Mouse (Mus musculus): ENCODE data around the gene Tacc2. TPM values are rescaled to one million over a fixed set of nuclear protein-coding genes. Genes with fewer than 3 reads are reported as not detected.

Tacc2 gene
- total RNA-seq, 4 experiments from 2014 or later, result 73.3 to 82.8 (median 79.4) TPM

DNA sequence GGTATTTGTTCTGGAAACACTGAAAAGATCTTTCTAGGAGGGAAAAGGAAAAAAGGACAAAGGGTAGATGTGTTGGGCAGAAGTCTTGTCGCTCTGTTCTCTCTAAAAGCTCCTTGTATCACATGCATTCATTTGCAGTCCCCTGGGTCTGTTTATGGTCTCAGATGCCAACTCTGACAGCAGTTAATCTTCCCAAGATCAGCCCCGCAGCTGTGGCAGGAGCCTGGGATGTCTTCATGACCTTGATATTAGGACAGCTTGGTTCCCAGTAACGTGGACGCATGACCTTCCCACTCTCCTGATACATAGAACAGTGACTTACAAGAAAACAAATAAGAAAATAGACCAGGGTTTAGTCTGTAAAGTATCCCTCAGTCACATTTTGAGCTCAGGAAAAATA is 36.7 kb downstream of the Tacc2 start:
- DNase-seq (ENCODE audit: low spot score in 2 of 2), result no peak

GRCm38 (mm10) chr7:130617591-130617990 is 40.4 kb downstream of the Tacc2 start:
- DNase-seq (ENCODE audit: low spot score in 2 of 2), result no peak

GRCm38 (mm10) chr7:130621068-130621467 is 43.8 kb downstream of the Tacc2 start:
- no peak for DNase-seq (ENCODE audit: low spot score in 2 of 2)

DNA sequence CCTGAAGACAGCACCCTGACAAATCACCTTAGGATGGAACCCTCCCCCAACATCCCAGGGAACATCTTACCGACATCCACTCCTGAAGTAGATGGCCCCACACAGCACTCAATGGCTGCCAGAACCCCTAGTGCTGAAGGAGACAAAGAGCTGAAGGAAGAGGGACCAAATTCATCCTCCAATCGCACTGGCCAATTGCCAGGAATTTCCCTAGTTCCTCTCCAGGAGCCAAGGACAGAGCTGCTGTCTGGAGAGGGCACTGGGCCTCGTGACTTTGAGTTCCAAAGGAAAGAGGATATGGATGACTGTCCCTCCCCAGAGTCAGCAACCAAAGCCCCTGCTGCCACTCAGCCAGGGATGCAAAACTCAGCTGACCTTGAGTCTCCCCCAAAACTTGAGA is 44.7 kb downstream of the Tacc2 start:
- DNase-seq (ENCODE audit: low spot score in 2 of 2), result no peak

DNA sequence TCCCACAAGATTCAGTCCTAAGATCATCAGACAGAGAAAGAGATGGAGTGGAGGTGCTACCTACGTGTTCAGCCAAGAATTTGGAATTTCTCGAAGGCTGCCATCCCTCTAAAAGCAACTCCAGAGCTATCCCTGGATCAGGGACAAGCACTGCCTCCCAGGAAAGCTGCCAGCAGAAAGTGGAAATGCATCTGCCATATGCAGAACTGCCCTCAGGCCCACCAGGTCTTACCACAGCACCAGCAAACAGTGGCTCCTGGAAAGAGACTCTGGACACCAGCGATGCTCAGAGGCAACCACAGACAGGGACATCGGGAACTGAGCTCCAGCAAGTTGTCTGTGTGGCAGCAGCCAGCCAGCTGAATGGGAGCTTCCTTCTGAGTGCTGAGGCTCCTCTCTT is 45.1 kb downstream of the Tacc2 start:
- no peak for DNase-seq (ENCODE audit: low spot score in 2 of 2)

DNA sequence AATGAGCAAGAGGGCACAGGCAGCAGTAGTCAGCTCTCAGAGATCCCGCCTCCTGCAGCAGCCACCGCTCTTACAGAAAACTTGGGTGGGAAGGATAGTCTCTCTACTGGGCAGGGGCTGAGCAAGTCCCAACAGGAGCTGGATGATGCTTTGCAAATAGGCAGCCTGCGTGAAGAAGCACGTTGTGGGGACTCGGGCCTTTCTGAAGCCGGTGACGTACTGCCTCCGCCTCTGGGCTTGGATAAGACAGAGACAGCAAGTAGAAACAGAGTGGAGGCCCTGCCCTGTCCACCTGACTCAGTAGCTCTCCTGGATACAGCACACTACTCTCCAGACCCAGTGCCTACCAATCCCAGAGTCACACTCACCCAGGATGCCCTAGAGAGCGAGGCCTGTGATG is 47.1 kb downstream of the Tacc2 start:
- DNase-seq (ENCODE audit: low spot score in 2 of 2), result no peak

GRCm38 (mm10) chr7:130625361-130625760 is 48.1 kb downstream of the Tacc2 start:
- DNase-seq (ENCODE audit: low spot score in 2 of 2), result no peak

- DNase-seq (ENCODE audit: low spot score in 2 of 2), result no peak
These were observed 51.4 kb downstream of the Tacc2 start for GRCm38 (mm10) chr7:130628601-130629000.

DNA sequence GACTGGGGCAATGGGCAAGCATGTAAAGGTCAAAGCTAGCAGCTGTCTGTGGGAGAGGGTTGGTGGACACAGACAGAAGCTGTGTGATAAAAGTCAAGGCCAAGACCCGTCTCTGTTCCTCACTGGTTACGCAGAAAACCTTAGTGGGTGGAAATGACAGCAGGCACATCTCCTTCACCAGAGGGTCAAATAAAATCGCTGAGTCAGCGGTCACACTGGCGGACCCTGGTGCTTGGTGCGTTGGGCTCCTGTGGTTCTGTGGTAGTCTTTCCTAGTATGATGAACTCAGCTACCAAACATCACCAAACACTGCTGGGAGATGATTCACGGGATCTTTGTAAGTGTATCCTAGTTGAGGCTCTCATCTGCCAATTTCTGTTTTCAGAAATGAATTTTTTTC is 52.8 kb downstream of the Tacc2 start:
- no peak for DNase-seq (ENCODE audit: low spot score in 2 of 2)

- DNase-seq (ENCODE audit: low spot score in 2 of 2), result no peak
These were observed 53.7 kb downstream of the Tacc2 start for GRCm38 (mm10) chr7:130630956-130631355.

DNA sequence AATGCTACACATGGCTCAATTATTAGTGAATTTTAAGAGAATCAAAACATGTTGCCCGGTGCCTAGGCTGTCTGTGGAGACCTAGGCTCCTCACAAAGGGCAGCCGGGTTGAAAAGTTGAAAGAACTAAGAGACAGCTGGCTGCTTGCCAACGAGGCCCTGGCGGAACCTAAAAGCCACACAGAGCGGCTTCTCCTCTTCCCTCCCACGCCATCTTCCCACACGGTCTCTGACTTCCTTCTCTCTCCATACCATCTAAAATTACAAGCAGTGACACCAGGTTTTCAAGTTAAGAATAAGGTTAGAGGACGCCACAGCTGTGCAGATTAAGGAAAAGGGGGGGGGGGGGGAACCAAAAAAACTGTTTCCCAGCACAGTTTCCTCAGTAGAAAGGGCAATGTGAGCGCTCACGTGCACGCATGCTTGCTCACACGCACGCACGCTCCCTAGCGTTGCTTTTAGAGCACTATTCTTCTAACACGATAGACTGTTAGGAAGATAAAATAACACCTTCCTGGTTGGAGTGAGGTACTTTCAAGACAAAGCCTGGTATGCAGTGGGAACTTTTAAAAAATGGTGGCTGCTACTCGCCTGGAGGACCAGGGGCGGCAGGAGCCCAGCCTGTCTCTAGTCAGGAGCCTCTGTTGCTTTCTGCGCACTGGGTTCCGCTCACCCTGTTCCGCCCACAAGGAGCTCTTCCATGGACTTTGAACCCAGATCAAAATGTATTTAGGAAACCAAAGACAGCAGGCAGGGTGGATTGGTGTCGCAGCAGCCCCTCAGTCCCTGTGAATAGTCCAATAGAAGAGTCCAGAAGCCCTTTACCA is 54.5 kb downstream of the Tacc2 start:
- no peak for DNase-seq (ENCODE audit: low spot score in 2 of 2)

DNA sequence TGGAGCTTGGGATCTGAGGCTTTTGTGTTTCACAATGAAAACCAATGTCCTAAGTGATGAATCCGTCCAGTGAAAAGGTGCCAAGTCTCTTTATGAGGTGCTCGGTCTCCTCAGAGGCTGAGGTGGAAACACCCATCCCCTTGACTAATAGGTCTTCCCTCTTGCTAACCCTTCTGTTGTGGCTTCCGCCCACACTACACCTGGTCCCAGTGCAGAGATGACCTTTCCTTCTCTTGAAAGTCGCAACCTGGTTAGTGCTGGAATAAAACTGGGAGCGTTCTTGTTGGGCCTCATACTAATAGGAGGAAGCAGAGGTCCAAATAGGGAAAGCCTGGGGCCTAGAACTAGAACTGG is 55.1 kb downstream of the Tacc2 start:
- no peak for DNase-seq (ENCODE audit: low spot score in 2 of 2)

- DNase-seq (ENCODE audit: low spot score in 2 of 2), result no peak
These were observed 57.1 kb downstream of the Tacc2 start for GRCm38 (mm10) chr7:130634259-130634871.

- DNase-seq (ENCODE audit: low spot score in 2 of 2), result no peak
These were observed 58.0 kb downstream of the Tacc2 start for GRCm38 (mm10) chr7:130635212-130635611.

GRCm38 (mm10) chr7:130636274-130636673 is 59.0 kb downstream of the Tacc2 start:
- no peak for DNase-seq (ENCODE audit: low spot score in 2 of 2)

DNA sequence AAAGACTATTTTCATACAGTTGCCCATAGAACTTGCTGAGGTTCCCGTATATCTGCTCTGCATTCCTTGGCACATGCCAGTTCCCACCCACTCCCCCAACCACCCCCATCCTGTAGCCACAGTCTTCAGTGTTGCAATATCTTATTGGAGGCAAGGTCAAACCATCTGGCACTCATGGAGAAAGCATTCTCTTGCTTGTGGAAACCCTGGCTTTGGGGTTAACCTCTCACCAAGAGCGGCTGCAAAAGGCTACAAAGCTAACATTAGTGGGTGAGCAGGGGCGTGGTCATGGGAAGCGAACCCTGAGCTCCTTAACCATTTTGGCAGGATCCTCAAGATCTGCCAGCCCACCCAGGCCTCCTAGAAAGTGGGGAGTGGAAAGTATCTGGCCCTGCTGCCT is 59.7 kb downstream of the Tacc2 start:
- DNase-seq (ENCODE audit: low spot score in 2 of 2), result no peak

- no peak for DNase-seq (ENCODE audit: low spot score in 2 of 2)
These were observed 60.6 kb downstream of the Tacc2 start for GRCm38 (mm10) chr7:130637811-130638210.

- DNase-seq (ENCODE audit: low spot score in 2 of 2), result peak; percentile 24 to 36
These were observed 63.4 kb downstream of the Tacc2 start for GRCm38 (mm10) chr7:130640681-130641080.

DNA sequence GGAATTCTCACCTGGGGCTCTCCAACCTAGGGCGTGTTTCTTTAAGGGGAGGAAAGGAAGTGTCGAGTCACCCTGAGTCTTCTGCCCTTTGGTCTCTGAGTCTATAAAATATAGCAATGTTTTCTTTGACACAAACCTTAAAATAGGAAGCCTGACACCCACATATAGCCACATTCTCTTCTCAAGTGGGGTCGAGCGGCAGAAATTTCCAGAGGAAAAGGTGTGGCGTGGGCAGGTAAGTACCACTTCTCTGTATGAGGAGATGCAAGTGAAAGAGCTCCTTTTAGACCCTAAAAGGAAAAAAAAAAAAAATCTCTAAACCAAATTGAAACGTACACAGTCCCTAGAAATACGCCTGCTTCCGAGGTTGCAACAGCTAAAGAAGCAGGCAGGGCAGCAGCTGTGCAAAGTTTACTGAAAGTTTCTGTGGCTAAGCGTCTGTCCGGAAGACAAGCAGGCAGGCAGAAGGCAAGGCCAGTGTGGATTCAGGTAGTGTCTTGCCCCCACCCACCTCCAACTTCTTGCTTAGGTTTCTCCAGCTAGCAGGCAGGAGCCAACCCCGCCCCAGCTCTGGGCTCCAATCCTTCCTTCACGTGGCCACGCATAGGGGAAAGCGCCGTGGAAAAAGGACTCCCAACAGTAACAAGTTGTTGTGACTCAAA is 68.2 kb downstream of the Tacc2 start:
- no peak for DNase-seq (ENCODE audit: low spot score in 2 of 2)

- no peak for DNase-seq (ENCODE audit: low spot score in 2 of 2)
These were observed 68.9 kb downstream of the Tacc2 start for GRCm38 (mm10) chr7:130645994-130646761.

GRCm38 (mm10) chr7:130646762-130647139 is 69.5 kb downstream of the Tacc2 start:
- DNase-seq (ENCODE audit: low spot score in 2 of 2), result no peak

- no peak for DNase-seq (ENCODE audit: low spot score in 2 of 2)
These were observed 70.8 kb downstream of the Tacc2 start for GRCm38 (mm10) chr7:130648061-130648460.
